Mouse (Mus musculus) CD4-positive, CD25-positive, alpha-beta regulatory T cell (primary cell): ENCODE data around the gene Fermt1. TPM values are rescaled to one million over a fixed set of nuclear protein-coding genes. Genes with fewer than 3 reads are reported as not detected.

ENCODE experiments used
- polyA plus RNA-seq: library from polyadenylated mRNA; unstranded; fragments of 100-300 nt; shearing (Covaris generic); gene quantifications from one replicate; pipeline ENCODE4 v1.2.1, GENCODE M21; 2017

Gene Fermt1
- 0.14 TPM for polyA plus RNA-seq

GRCm38 (mm10) chr2:132945326-132946207, at the start of gene Fermt1:
Gene Fermt1, minus strand, starts transcription at chr2:132945906.

GRCm38 (mm10) chr2:132880844-132881645, 64.7 kb downstream of the Fermt1 start, which contains the start of gene Lrrn4:
Gene Lrrn4, minus strand, starts transcription at chr2:132880891.

Other genes with a start within 250 kb of the Fermt1 start
- gene Chgb, start 164.6 kb downstream of the Fermt1 start, polyA plus RNA-seq: not detected
- 46.2 TPM for gene Trmt6, start 129.9 kb downstream of the Fermt1 start, polyA plus RNA-seq
- 2.2 TPM for gene Mcm8, start 129.8 kb downstream of the Fermt1 start, polyA plus RNA-seq
- 25.8 TPM for gene Crls1, start 99.2 kb downstream of the Fermt1 start, polyA plus RNA-seq
- 0.66 TPM for gene Lrrn4, start 65.0 kb downstream of the Fermt1 start, polyA plus RNA-seq